Mouse (Mus musculus): ENCODE results near the gene Myo7a.
A peak's percentile ranks its signal among the peaks of the same experiment; 100 is the strongest.

The Myo7a gene

DNA sequence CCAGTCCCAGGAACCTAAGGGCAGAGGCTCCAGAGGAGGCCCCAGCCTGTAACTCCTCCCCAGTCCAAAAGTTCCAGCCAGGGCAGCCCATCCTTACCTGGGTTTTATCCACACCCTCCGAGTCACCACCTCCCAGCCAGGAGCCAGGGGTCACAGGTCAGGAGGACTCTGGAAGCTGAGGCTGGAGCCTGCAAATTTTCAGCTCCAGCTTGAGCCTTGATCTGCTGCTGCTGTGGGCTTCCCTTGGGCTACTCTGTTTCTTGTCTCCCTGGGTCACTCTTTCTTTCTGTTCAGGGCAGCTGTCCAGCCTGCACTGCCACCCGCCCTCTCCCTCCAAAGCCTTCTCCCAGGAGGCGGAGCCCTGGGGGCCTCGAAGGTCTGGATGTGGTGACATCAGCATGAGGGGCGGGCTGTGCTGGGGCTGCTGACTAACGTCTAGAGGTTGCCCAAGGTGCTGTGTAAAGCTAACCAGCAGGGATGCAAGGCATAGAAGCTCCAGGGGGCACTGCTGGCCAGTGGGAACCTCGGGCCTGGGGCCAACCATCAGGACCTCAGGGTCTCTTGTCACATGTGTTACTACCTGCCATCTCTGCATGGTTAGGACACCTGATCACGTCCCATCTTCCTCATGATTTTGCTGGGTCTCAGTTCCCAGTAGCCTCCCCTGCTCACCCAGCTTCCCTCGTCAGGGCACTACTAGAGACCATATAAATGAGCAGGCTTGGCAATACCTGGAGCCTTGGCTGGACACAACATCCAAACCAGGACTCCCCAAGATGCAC is at the start of gene Myo7a:
Gene Myo7a, minus strand, starts transcription at position 346 of the 782 bp plus-strand sequence.
- no peak for DNase-seq

DNA sequence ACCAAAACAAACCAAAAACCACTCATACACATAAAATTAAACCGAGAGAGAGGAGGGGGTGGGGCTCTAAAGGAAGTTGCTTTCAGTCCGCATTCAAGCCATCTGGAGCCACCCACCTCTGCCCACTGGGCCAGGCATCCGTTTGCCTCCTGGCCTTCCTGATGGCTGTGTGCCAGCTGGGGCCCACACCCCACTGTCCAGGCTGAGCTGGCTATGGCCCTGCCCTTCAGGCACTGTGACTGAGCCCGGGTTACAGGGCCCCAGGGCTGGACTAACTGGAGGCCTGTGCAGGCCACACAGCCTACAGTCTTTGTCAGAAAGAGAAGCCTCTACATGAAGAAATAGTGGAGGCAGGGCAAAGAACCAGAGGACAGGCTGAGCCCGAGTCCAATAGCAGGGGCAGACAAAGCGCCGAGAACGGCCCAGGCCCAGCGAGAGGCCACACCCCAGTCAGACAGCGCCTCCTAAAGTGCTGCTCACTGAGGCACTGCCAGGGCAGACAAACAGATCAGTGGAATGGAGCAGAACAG is 45.7 kb upstream of the Myo7a start:
- peak; percentile 61 for DNase-seq

DNA sequence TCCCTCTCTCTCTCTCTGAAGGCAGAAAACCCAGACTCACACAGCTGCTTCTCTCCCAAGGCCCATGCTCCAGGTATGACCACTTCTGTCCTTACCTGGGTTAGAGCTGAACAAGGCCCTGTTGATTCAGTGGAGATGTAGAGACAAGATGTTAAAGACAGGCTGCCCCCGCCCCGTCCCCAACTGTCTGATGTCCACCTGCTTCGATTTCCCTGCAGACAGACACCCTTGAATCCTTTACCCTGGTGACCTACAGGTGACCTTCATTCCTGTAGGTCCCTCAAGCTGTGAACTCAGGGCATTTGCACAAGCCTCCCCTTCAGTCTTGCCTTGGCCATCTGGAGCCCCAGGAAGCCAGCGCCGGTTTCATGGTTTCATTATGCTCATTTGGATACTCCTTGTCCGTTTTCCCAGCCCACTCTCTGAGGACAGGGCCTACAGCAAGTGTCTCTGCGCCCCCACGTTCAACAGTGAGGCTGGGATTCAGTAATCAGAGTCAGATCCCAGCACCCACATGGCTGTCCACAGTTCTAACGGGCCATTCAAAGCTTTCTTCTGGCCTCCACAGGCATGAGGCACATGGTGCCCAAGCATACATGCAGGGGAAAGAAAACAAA is 45.2 kb upstream of the Myo7a start:
- no peak for DNase-seq

DNA sequence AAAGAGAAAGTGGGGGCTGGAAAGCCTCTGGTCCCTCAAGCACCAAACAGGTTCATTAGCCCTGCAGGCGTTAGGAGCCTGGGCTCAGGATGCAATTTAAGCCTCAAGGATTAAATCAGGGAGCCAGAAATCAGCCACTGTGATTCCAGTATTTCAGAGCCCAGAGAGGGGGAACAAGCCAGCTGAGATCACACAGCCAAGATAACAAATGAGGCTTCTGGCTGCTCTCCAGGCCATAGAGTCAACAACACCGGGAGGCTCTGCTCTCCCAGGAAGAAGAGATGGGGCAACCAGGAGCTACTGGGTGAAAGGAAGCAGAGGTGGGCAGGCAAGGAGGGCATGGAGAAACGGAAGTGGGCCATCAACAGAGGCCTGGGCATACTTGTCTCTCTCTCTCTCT is 44.4 kb upstream of the Myo7a start:
- DNase-seq, result peak; percentile 63

DNA sequence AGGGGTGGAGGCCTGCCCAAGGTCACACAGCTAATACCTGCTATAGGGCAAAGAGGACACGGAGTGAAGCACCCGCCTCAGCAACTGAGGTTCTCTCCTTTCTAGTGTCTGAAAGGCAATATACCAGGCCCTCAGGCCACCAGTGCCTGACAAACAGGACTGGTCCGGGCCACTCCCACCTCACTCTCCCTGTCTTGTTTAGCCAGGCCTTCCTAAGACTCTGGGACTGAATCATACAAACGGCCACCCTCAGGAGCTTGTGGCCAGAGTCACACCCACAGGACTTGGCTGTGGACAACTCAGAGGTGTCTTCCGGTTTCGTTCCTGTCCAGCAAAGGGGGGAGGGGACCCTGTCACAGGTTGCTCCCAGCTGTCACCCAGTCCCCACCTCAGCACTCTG is 42.9 kb upstream of the Myo7a start:
- DNase-seq, result peak; percentile 29

DNA sequence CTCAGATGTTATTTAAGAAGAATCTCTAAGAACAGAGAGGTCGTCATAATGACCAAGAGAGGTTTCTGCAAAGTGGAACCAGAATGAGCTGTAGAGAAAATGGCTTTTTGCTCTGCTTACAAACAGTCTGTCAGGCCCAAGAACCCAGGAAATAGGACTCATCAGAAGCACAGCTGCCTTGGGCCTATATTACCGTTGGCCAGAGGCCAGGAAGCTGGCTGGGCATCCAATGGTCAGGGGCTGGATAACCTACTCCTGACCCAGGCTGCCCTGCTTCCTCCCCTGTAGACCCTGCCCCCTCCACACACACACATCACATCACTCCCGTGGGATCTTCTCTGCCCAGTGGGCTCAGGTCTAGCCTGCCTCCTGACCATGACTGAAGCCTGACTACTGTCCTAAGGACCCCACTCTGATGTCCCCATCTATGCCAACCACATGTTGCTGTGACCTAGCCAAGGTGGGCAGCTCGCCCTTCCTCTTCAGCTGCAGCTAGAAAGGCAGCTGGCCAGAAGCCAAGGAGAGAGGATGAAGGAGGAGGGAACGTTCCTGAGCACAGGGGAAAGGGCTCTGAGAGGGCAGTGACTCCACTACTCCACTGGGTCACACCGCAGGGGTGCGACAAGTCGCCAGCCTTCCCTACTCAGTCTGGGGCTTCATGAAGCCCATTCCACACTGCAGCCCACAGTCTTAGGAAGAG is 40.9 kb upstream of the Myo7a start:
- peak; percentile 50 for DNase-seq

DNA sequence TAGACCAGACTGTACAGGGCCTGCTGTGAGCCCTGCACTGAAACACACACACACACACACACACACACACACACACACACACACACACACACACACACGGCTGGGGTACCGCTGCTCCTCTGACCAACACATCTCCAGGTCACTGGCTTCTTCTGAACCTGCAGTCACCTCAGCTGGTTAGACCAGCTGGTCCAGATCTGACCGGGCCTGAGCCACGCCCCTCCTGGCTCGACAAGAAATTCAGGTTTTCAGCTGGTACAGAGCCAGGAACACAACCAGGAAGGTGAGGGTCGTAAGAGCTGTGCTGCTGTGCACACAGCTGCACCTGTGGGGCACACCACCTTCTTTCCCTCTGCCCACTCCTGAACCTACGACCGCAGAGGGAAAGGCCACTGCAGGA is 39.2 kb upstream of the Myo7a start:
- peak; percentile 85 for DNase-seq

DNA sequence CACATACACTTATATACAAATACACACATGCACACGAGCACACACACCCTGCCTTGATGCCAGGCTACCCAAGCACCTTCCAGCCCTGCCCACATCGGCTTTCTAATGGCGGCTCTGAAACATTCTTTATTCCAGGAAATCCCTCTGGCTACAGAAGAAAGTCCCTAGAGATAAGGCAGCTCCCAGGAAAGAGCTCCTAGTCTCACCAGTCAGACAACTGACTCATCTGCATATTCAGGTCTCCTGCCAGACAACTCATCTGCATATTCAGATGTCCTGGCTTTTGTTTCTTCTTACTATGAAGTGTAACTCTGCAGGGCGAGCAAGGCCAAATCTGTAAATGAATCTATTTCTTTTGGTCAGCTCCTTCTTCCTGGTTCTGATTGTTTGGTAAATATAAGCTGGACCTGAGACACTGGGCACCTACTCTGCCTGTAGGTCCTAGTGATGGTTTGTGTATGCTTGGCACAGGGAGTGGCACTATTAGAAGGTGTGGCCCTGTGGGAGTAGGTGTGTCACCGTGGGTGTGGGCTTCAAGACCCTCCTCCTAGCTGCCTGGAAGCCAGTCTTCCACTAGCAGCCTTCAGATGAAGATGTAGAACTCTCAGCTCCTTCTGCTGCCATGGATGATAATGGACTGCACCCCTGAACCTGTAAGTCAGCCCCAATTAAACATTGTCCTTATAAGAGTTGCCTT is 38.5 kb upstream of the Myo7a start:
- no peak for DNase-seq

DNA sequence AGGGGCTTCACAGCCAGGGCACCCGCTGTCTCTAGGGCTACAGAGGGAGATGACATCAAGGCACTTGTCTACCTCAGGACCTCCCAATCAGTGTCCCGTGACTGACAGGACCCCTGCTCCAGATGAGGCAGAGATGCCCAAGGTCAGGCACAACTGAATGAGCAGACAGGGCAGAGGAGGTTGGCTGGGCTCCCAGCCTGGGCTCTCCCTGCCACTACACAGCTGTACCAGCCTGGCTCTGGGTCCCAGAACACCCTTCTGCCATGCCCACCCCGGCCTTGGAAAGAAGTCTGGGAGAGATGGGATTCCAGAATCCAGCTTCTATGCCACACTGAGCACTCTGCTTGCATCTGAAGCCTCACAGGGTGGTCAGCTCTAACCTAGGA is 36.9 kb upstream of the Myo7a start:
- no peak for DNase-seq

DNA sequence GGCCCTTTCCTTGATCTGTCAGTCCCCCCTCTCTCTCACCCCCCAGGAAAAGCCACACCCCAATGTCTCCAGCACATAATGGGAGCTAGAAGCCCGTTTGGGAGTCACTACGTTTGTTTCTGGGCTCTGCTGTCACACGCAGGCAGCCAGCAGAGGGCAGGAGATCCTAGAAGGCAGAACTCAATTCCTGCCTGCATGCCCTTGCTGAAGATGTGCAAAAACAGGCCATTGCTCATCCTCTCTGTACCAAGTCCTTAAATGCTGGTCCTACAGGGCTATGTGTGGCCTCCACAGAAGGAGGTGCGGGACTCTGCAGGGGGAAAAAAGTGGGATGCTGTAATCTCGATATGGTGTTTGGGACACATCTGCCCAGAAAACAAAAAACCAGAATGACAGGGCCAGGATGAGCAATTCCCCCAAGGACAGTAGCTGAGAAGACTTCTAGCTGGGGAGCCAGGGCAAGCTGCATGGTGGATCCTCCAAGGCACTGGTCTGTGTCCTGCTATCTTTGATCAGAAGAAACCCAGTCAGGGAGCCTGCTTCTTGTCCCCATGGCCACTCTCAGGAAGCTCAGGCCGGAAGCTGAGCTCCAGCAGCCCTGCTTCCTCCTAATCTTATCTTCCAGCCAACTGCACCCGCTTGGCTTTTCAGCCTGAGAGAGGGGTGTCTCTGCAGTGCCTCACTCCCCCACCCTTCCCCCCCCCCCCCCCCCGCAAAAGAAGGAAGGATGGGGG is 36.4 kb upstream of the Myo7a start:
- peak; percentile 88 for DNase-seq

DNA sequence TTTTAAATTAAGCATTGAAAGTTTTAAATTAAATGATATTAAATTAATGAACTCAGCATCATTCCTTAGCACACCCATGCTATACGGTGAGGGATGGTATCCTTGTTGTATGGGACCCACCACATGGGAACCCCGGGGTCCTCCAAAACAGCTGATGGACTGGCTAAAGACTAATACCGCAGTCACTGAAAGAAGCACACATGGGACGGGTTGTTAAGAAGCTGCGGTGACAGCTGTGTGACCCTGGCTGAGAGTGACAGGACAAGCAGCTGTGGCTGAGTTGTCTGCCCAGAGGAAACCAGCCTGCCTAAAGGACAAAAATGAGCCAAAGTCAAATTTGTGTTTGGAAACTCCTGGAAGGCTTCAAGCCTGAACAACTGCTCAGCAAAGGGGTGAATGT is 34.6 kb upstream of the Myo7a start:
- DNase-seq, result no peak

DNA sequence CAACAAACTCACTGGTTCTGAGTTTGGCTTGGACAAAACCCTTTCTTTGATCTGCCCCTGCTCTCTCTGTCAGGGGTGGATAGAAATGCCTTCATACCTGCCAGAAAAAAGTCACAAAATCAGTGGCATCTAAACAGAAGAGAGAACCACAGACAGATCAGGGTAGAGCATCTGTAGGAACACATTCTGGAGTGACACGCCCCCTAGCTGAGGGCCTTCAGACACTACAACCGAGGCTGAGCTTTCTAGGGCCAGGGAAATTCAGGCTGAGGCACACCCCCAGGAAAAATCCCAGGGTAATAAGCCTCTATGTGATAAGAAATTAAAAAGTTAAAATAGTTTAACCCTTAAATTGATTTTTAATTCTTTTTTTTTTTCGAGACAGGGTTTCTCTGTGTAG is 34.0 kb upstream of the Myo7a start:
- no peak for DNase-seq

DNA sequence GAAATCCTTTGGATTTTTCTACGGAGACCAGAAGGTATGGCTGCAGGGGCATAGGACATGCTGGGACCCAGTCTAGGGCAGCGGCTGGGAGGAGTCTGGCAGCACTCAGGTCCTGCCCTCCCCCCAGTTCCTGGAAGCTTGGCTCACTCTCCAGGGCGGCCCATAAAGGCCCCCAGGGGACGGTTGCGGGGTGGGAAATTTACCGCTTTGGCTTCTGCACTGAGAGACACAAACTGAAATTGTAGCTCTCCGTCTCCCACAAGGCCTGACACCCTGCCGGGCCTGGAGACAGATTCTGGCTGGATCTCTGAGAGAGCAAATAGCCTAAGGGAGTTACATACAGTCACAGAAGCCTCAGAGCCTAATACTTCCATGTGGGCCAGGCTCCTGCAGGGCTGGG is 33.1 kb upstream of the Myo7a start:
- DNase-seq, result no peak

DNA sequence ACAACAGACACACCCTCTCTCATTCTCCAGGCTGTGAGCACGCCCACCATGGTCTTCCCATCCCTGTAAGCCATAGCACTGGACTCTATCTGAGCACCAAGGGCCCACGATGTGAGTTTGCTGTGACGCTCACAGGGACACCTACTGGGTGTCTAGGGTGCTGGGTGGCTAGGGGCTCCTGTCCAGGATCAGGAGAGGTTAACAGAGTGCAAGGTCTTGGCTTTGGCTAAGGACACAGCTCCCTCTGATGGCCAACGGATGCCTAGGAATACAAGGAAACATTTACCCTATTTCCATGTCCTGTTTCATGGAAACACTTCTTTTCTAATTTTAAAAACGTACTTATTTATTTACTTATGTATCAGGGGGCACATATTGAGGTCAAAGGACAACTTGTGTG is 31.2 kb upstream of the Myo7a start:
- DNase-seq, result no peak

DNA sequence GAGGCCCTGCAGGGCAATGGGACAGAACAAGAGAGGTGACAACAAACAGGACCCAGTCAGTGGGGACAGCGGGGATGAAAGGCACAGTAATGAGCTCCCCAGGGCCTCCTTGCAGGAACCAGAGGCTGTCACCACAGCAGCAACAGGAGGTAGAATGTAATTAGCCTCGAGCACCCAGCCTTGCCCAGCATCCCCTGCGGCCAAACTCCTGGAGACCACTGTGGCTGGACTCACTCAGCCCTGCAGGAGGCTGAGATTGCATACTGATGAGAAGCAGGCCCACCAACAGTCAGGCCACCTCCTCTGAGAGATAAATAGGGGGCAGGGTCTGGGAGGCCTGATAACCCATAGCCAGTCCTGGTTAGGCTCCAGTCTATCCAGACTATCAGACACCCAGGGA is 30.5 kb upstream of the Myo7a start:
- no peak for DNase-seq

DNA sequence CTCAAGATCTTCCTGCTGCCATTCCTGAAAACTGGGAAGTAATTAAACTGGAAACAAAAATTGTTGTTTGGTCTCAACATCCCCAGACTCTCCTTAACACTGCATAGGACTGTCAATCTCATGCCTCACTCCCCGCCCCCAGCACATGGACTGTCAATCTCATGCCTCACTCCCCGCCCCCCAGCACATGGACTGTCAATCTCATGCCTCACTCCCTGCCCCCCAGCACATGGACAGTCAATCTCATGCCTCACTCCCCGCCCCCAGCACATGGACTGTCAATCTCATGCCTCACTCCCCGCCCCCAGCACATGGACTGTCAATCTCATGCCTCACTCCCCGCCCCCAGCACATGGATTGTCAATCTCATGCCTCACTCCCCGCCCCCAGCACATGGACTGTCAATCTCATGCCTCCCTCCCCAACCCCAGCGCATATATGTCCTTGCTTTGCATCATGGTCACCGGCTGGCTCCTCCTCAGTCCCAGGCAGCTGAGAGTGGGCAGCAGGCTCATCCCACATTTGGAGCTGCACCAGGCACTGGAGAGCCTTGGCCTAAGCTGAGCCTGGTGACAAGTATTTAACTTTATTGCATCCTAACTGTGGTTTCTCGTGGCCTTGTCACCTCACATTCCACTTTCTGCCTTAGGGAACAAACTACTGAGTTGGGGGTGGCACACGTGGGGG is 29.5 kb upstream of the Myo7a start:
- no peak for DNase-seq

DNA sequence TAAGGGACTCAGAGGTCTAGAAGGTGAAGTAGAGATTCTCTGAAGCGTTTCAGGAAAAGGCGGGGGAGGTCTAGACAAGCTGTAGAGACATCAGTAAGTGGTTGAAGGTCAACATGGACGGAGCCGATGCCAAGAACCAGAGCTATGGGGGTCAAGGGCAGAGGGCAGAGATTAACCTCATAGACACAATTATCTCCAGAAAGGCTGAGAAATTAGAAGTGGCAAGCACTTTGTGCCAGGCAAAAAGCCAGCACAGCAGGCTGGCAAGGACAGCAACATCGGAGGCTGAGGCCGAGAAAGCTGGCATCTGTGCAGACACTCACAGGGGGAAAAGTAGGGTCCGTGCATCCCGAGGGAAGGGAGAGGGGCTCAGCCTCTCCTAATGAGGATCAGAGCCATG is 28.4 kb upstream of the Myo7a start:
- no peak for DNase-seq

DNA sequence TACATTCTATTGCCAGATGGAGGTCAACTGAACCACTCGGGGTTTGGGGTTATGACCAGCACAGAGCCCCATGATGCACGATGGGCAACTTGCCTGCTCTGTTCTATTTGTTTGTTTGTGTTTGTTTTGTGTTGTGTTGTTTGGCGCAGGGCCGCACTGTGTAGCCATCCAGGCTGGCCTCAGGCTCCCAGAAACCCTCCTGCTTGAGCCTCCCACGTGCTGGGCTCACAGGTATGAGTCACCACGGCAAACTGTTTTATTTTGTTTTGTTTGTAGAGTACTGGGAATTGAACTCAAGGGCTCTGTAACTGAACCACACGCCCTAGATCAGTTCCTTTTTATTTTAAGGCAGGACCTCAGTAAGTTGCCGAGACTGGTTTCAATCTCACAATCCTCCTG is 27.1 kb upstream of the Myo7a start:
- no peak for DNase-seq

DNA sequence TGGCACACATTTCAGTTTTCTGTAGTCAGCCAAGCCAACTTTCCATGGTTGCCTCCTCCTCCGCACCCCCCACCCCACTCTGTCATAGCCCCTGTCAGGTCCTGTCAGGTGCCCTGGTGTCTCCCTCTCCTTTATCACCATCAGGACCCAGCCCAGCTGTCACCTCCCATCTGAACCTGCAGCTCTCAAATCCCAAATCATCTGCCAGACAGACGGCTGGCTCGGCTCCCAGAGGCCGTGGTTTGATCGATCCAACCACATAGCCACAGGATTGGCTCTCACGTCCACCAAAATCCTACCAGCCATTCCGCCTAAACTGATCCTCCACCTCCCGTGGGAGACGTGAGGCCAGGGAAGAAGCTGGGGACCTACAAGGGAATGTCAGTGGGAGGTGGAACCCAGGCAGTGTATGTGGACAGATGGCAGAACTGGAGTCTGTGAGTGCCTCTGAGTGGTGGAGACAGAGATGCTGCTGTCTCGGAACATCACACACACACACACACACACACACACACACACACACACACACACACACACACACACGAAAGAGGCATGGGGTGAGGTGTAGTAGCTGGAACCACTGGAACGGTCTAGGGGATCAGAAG is 26.6 kb upstream of the Myo7a start:
- no peak for DNase-seq

DNA sequence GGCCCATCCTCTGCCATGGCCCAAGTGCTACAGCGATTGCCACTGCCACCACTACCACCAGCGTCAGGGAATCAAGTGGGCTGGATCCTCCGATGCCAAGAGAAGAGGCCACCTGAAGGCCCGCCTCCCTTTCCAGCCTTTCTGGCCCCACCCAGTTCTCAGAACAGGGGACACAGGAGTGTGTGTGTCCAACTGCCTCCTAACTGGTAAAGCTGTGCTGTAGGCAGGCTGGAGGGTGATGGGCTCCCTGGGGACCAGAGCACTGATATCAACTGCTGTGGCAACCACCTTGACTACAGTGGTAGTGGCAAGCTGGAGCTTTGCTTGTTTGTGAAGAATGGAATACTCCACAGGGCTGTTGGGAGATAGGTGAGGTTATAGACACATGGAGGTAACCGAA is 26.1 kb upstream of the Myo7a start, which contains the start of gene Omp:
Gene Omp, minus strand, starts transcription at position 101 of the 400 bp plus-strand sequence.
- no peak for DNase-seq

DNA sequence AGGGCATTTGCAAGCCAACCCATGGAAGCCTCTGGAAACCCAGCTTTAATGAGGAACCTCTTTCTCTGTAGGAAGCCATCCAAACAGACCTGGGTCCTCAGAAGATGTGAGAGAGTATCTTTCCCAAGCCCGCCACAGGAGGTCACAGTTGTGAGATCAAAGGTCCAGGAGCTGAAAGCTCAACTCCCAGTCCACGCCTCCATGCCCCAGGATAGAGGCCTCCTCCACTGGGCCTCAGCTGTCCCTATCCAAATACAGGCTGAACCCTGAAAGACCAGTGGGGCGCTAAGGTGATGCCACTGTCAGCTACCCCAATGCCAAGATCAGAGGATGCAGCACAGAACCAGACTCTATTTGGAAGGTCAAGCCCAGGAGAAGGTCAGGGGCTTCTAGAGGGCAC is 23.3 kb upstream of the Myo7a start:
- no peak for DNase-seq
